Mouse (Mus musculus) liver, postnatal 0 days (tissue): ENCODE measurements around the gene Wrap73.

Source experiments
- CTCF ChIP-seq: sonication (generic); IDR thresholded peaks from 2 replicates; pipeline ENCODE4 v1.5.1; 2016; ENCODE audit warnings: antibody characterized with exemption, low read depth
- EP300 ChIP-seq: IDR thresholded peaks from 2 replicates; pipeline ENCODE4 v1.6.1; 2016; ENCODE audit warnings: antibody characterized with exemption, low read depth, mild to moderate bottlenecking

GRCm38 (mm10) chr4:154103386-154103785 lies 38.8 kb upstream of the Wrap73 start:
- no peak for TF ChIP-seq CTCF
- no peak for TF ChIP-seq EP300
